Mouse (Mus musculus) embryo, embryonic 10 days (tissue): ENCODE results near the gene Stx6.

Source experiments
- DNase-seq: peaks from one replicate; pipeline ENCODE4 v3.0.0-alpha.2; 2015; ENCODE audit warnings: low spot score

The Stx6 gene

GRCm38 (mm10) chr1:155158141-155158969, at the start of gene Stx6:
Stx6 (plus strand) TSS chr1:155158715.
- DNase-seq = peak; percentile 98

- no peak for DNase-seq
Measured at GRCm38 (mm10) chr1:155109387-155110350, 48.8 kb upstream of the Stx6 start.

DNA sequence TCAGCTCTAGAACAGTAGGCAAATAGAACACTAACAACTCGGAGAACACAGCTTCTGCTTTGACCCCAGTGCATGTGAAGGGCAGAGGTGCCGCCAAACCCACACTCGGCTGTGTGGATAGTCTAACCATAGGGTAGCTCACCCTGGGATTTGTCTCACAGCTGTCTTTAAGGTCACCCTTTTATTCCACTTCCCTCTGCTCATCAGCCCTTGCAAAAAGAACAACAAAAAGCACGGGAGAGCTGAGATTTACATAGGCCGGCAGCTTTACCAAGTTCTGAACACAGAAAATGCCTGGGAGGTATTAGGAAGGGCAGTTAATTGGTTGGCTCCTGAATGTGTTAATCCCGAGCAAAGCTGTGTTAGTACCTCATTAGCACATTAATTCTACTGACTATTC, 47.0 kb upstream of the Stx6 start:
- no peak for DNase-seq

DNA sequence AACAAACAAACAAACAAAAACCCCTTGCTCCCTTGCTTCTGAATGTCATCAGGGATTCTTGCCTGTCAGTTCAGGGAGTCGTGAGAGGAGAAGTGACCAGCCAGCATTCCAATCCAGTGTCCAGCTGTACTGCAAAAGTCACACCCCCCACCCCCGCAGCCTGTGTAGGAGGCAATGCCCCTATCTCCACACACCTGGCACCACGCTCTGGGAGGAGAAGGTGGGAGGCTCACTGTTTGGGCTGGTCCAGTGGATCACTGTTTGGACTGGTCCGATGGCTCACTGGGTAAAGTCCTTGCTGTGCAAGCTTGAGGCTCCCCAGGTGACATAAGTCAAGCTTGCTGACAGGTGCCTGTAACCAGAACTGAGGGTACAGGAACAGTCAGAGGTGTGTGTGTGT, 46.4 kb upstream of the Stx6 start:
- DNase-seq = no peak

DNA sequence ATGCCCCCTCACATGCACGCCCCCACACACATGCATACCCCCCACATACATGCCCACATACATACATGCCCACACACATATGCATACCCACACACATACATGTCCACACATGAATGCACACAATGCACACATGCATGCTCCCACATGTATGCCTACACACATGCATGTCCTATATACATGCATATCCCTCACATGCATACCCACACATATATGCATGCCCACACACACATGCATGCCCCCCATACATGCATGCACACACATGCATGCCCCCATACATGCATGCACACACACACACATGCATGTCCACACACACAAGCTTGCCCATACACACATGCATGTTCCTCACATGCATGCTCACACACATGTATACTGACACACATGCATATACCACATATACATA, 45.6 kb upstream of the Stx6 start:
- DNase-seq = no peak

DNA sequence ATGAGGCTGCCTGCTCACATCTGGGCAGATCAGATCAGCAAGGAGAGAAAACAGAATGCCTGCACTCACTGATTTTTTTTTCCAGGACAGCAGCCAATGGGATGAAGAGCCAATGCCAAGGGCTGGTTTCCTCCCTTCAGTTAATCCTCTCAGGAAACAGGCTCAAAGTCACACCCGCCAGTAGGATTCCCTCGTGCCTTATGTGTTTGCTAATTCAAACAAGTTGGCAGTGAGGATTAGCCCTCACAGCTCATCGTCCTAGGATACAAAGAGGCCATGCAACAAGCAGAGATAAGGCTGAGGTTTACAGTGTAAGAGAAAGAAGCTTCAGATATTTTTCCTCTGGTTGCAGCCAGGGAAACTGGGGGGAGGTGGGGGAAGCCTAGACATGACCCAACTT, 44.6 kb upstream of the Stx6 start:
- DNase-seq = peak; percentile 32

DNA sequence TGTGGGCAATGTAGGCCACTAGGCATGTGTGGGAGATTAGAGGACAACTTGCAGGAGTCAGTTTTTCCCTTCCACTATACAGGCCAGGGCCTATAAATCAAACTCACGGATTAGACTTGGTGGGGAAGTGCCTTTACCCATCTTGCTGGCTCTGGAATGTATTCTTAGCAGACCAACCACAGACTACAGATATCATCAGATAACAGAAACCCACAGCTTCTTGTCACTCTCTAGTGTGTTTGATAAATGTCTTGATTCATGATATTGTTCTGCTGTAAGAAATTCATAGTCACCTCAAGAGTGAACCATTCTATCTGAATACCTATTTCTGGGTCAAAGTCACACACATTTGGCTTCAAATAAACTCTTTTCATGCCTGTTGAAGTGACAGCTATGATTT, 38.8 kb upstream of the Stx6 start:
- DNase-seq = no peak

DNA sequence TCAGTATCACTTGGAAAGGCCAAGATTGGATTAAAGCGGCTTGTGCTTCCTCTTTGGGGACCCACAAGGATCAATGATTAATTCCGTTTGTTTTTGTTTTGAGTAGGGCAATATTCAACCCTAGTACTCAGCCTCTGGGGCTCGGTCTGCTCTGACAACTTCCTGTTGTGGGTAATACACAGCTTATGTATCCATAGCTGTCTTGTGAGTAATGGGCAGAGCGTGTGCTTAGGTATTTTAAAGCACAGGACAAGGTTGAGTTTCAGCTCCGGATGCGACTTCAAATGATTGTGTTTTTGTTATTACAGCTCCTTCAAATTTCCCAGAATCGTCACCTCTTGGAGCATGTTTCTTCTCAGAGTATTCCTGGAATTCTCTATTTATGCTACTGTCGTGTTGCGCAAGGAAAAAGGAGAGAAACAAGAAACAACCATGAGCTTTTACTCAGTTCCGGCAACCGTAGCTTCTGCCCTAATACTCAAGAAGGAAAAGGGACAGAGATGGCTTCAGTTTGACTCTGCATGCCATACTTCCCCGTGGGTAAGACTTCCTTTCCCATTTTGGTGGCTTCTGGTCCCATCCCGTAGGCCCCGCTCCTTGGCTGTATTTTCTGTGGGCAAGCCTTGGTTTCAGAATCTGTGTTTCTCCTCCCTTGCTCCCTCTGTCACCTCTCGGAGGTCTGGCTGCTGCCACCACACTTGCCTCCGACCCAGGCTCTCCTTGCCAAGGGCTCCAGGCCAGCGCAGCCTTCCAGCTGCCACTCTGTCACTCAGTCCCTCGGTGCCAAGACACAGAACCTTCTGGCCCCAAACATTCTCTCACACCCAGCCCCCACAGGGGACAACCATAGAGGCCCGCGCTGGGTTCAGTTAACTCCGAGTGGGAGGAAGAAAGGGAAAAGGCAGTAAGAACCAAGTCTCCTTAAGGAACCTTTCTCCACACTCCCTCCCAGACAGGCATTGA, 36.3 kb upstream of the Stx6 start:
- DNase-seq = no peak

GRCm38 (mm10) chr1:155124397-155124796, 34.1 kb upstream of the Stx6 start:
- no peak for DNase-seq

GRCm38 (mm10) chr1:155126716-155127115, 31.8 kb upstream of the Stx6 start:
- no peak for DNase-seq

DNA sequence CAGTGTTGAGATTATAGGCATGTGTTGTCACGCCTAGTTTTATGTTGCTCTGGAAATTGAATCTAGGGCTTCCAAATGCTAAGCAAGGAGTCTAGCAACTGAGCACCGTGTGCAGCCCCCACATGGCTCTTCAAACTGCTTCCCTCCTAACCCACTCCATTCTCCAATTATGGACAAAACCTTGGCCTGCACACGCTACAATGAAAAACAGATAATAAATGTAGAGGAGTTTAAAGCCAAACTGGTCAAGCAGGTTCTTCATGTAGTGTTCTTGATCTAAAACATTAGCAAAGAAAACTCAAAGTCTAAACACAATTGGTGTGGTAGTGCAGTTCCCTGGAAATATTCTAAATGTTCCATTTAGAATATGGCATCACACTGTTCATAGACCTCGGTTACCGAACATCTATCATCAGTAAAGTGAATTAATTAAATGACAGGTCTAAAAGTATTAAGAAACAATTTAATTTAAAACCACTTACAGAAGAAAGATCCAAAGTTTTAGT, 31.0 kb upstream of the Stx6 start:
- DNase-seq = no peak

GRCm38 (mm10) chr1:155134866-155135265, 23.6 kb upstream of the Stx6 start:
- DNase-seq = peak; percentile 60

DNA sequence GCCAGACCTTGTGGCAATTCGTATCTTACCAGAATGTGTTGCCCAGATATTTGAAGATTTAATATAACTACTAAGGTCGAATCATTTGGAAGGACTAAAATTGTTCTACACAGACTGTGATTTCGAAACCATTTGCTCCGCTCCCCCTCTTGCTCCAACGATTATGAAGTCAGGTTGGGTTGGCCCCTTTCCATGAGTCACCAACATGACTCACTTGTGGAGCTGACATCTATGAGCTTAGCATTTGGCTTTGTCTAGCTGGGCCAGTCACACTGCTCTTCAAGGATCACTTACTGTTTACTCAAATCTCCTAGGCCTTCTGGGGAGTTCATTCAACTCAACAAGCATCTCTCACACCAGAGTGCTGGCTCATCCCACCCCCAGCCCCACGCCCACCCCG, 19.7 kb upstream of the Stx6 start:
- DNase-seq = no peak

DNA sequence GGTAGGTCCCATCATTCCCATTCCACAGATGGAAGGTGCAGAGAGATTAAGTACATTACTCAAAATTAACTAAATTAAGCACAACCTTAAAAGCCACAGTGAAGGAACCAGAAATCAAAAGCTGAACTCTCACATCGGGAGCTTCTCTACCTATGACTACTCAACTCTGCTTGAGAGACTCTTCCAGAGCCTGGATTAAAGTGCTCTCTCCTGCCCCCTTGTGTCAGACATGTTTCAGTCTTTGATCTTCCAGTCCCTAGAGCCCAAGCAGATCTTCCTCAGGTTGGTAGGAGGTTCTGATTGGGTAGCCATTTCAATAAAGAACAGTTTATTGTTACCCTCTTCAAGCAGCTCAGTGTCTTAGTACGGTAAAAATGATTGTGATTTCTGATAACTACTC, 18.4 kb upstream of the Stx6 start:
- peak; percentile 38 for DNase-seq

DNA sequence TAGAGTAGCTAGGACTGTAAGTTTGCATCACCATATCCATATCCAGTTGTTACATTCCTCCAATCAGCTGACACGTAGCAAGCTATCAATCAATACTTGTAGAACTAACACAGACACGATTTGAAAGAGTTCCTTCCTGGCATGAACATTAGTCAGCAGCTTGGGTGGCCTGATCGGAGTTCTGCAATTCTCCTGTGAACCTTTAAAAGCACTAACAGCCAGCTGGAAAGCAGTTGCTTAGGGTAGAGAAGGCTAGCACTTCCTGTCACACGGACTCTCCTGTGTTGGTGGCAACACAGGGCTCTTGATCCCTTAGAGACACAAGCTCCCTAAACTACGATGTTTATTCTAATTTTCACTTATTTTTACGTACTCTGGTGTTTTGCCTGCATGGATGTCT, 12.9 kb upstream of the Stx6 start:
- no peak for DNase-seq

DNA sequence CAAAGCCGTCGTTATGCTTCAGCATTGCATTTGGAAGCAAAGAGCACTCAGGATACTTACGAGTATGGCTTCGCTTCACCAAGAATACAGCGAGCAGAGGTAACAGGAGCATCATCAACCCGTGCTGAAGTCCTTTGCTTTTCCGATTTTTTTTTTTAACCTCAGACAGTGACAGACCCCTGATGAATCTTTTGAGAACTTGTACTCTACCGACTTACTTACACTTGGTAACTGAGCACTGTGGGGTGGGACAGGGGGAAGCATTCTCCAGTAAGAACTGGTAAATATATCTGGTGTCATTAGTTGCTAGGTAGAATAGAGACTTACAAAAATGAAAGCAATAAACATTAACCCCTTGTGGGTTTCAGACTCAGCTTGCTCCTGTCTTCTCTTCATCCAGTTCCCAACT, 11.9 kb upstream of the Stx6 start, which contains the start of gene Mr1:
Mr1 (minus strand) TSS at position 243 of the 409 bp plus-strand sequence.
- peak; percentile 58 for DNase-seq

- DNase-seq = no peak
Measured at GRCm38 (mm10) chr1:155147228-155147627, 11.3 kb upstream of the Stx6 start.

DNA sequence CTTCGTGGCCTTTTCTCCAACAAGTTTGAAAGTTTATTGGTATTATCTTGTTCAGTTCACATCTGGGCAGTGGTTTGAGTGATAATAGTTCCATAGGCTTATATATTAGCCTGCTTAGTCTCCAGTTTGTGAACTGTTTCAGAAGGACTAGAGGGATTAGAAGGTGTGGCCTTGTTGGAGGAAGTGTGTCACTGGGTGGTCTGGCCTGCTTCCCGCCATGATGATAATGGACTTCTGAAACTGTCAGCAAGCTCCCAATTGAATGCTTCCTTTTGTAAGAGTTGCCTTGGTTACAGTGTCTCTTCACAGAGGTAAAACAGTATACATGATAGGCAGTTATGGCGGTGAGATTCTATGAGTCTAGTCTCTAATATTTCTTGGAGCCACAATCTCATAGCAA, 9.1 kb upstream of the Stx6 start:
- DNase-seq = no peak

DNA sequence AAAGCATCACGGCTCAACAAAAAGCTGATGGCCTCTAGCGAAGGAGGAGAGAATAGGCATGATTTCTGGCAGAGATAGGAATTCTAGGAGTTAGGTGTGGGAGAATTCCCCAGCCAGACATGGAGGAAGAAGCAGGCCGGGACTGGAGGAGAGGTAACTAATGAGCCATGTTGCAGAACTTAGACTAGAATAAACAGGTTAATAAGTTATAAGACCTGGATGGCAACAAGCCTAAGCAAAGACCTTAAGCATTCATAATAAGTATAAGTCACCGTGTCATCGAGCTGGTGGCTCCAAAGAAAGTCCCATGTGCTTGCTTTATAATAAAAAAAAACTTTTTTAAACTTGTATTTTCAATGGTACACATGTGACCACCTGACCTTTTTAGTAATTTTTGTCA, 7.7 kb upstream of the Stx6 start:
- DNase-seq = no peak

GRCm38 (mm10) chr1:155153906-155154305, 4.6 kb upstream of the Stx6 start:
- DNase-seq = no peak

- DNase-seq = peak; percentile 61
Measured at GRCm38 (mm10) chr1:155158970-155159484, 512 bp downstream of the Stx6 start.
